Mouse (Mus musculus) liver, embryonic 11.5 days (tissue): ENCODE data around the gene Ddit4. TPM values are rescaled to one million over a fixed set of nuclear protein-coding genes. Genes with fewer than 3 reads are reported as not detected.

Experiments used
- ATAC-seq: fragments of 200-750 bp; cut with Nextera tagmentation; replicated peaks from 2 replicates; pipeline ENCODE4 v1.8.0; 2017; ENCODE audit warnings: moderate number of reproducible peaks, mild to moderate bottlenecking, moderate TSS enrichment, moderate library complexity; ENCODE audit not compliant: low FRiP score
- DNase-seq: peaks from one replicate; pipeline ENCODE4 v3.0.0-alpha.2; 2017; ENCODE audit warnings: low spot score
- H3K27ac ChIP-seq: fragments of 300-500 bp; sonication (generic); 2 replicates; pipeline ENCODE4 v1.5.1; 2014; ENCODE audit warnings: mild to moderate bottlenecking, low read depth, low read length, control low read depth
- H3K27me3 ChIP-seq: fragments of 300-500 bp; sonication (generic); replicated peaks from 2 replicates; pipeline ENCODE4 v1.6.1; 2014; ENCODE audit warnings: low read length, mixed read lengths; ENCODE audit not compliant: control insufficient read depth, insufficient read depth
- H3K36me3 ChIP-seq: fragments of 300-500 bp; sonication (generic); 2 replicates; pipeline ENCODE4 v1.6.1; 2014; ENCODE audit warnings: mild to moderate bottlenecking, low read length, moderate library complexity, mixed read lengths; ENCODE audit not compliant: control insufficient read depth, insufficient read depth
- H3K4me1 ChIP-seq: fragments of 300-500 bp; sonication (generic); replicated peaks from 2 replicates; pipeline ENCODE4 v1.6.1; 2014; ENCODE audit warnings: low read length, mixed read lengths; ENCODE audit not compliant: control insufficient read depth, insufficient read depth
- H3K4me2 ChIP-seq: fragments of 300-500 bp; sonication (generic); 2 replicates; pipeline ENCODE4 v1.6.1; 2014; ENCODE audit warnings: mild to moderate bottlenecking, control low read depth, moderate library complexity
- H3K4me3 ChIP-seq: fragments of 300-500 bp; sonication (generic); 2 replicates; pipeline ENCODE4 v1.5.1; 2014; ENCODE audit warnings: low read depth, low read length, control low read depth
- H3K9ac ChIP-seq: fragments of 300-500 bp; sonication (generic); 2 replicates; pipeline ENCODE4 v1.6.1; 2014; ENCODE audit warnings: low read depth, low read length, control low read depth
- H3K9me3 ChIP-seq: fragments of 300-500 bp; sonication (generic); 2 replicates; pipeline ENCODE4 v1.6.1; 2016; ENCODE audit warnings: low read length, inconsistent platforms, mixed read lengths; ENCODE audit not compliant: control insufficient read depth
- WGBS: fragments of 180-500 bp; shearing (Covaris S2); extraction: QIAGEN DNeasy Blood & Tissue Kit; methylation state at CpG from one replicate; pipeline ENCODE4 v1.1.7; 2014; 5-methylcytosine and 5-hydroxymethylcytosine counted together
- polyA plus RNA-seq: library from polyadenylated mRNA; unstranded; fragments of >200 nt; fragmentation: Nextera tagmentation; extraction: Ambion mirVana; gene quantifications from 2 replicates; pipeline ENCODE4 v1.2.1, GENCODE M21; 2014

The Ddit4 gene
- polyA plus RNA-seq, 1 experiment from 2014 or later: 4.3 TPM

DNA sequence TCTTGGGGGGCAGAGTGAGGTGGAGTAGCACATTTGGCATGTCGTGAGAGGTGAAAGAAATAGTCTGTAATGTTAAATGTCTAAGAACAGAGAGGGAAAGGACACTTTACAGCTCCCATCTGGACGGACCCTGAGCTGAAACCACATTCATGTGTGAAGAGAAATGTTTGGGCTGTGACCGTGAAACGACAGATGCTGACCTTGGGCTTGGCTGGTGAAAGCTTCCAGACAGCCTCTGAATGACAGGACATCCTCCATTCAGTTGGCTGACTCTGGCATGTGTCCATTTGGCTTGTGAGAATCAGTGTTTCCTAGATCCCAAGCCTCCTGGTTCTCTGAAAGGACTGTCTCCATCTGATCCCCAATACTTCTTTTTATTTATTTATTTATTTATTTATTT lies 36.4 kb upstream of the Ddit4 start:
- H3K9ac ChIP-seq: no peak overlapping the region
- H3K4me1 ChIP-seq: no peaks in the 10 kb centered on the region
- H3K36me3 ChIP-seq: peaks cover 40% of the 10 kb centered on the region
- ATAC-seq (no peak), DNase-seq (no peak)
- no peak overlapping the region for H3K4me2 ChIP-seq
- H3K9me3 ChIP-seq: no peaks in the 10 kb centered on the region
- H3K27ac ChIP-seq: no peak overlapping the region
- 89% methylated on average over 4 of the region's 4 CpGs for WGBS
- no peaks in the 10 kb centered on the region for H3K27me3 ChIP-seq
- H3K4me3 ChIP-seq: no peak overlapping the region

DNA sequence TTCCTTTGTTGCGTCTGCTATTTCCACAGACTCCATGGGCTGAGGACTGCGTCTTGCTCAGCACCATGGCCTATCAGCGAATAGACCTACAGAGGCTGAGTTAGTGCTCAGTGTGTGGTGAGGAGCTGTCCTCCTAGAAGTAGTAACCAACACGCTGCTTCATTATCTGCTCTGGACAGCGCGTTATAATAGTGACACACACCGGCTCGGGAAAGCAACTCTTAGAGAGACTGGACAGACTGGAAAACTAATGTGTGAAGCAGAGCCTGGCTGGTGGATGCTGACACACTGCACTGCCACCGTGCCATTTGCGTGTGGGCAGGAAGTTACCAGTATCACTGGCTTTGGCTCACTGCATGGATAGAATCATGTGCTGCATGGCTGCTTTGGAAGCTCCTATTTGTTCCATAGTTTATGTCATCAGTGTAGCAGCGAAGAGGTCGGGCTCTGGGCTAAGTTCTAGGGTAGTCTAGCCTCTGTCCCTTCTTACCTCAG lies 30.8 kb upstream of the Ddit4 start:
- ATAC-seq (0 out of 2 replicates have a peak, but pooled peaks have one; percentile 40), DNase-seq (no peak)
- H3K36me3 ChIP-seq: peaks cover 9% of the 10 kb centered on the region; the same call in 1 of the 2 replicates
- no peak overlapping the region for H3K9ac ChIP-seq
- no peak overlapping the region for H3K4me2 ChIP-seq
- H3K9me3 ChIP-seq: no peaks in the 10 kb centered on the region
- WGBS: 70% methylated on average over 12 of the region's 12 CpGs
- H3K4me1 ChIP-seq: peaks cover 28% of the 10 kb centered on the region
- no peak overlapping the region for H3K4me3 ChIP-seq
- H3K27me3 ChIP-seq: no peaks in the 10 kb centered on the region
- H3K27ac ChIP-seq: no peak overlapping the region

DNA sequence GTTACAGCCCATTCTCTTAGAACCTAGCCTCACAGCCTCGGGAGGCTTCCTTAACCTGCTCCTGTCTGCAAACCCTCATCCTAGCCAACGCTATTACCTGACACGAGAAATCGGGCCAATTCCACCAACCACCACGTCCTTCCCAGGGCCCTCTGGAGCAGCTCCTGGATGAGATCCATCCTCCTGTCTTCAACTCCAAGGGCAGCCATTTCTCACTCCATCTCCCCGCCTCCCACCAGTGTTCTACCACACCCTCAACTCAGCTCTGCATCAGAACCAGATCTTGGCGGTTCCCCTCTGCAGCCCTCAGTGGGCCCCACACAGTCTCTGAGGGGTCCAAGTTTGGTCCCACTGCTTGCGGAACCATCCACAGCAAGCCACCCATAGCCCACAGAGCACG lies 30.2 kb upstream of the Ddit4 start:
- Histone ChIP-seq H3K27ac (peak overlapping the region; percentile 13; the same call in 1 of the 2 replicates), H3K9ac (no peak overlapping the region), H3K9me3 (no peaks in the 10 kb centered on the region), H3K27me3 (no peaks in the 10 kb centered on the region), H3K4me3 (no peak overlapping the region), H3K36me3 (peaks cover 4% of the 10 kb centered on the region; the same call in 1 of the 2 replicates), H3K4me2 (no peak overlapping the region), H3K4me1 (peaks cover 28% of the 10 kb centered on the region)
- 82% methylated on average over 9 of the region's 9 CpGs for WGBS
- DNase-seq: no peak
- ATAC-seq: no peak

DNA sequence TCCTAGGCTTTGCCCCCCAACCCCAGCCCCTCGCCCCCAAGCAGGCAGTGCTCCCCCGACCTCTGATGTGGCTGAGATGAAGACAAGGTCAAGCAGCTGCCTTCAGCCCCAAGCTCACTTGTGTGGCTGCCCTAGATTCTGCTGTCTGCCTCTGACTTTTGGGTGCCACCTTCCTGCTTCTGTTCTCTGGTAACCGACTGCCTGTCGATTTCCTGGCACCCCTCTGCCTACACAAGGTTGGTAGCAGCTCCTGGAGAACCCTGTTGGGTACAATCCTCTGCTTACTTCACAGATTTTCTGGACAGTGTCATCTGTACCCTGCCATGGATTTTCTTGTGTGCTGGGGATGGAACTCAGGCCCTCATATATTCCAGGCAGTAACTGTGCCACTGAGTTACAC lies 29.7 kb upstream of the Ddit4 start:
- Histone ChIP-seq H3K4me1 (peaks cover 28% of the 10 kb centered on the region), H3K36me3 (peaks cover 4% of the 10 kb centered on the region; the same call in 1 of the 2 replicates), H3K9me3 (no peaks in the 10 kb centered on the region), H3K4me2 (no peak overlapping the region; the same call in 1 of the 2 replicates), H3K4me3 (no peak overlapping the region), H3K27ac (peak overlapping the region; percentile 13; the same call in 1 of the 2 replicates), H3K9ac (no peak overlapping the region), H3K27me3 (no peaks in the 10 kb centered on the region)
- ATAC-seq (no peak), DNase-seq (no peak)
- WGBS: 41% methylated on average over 4 of the region's 4 CpGs

DNA sequence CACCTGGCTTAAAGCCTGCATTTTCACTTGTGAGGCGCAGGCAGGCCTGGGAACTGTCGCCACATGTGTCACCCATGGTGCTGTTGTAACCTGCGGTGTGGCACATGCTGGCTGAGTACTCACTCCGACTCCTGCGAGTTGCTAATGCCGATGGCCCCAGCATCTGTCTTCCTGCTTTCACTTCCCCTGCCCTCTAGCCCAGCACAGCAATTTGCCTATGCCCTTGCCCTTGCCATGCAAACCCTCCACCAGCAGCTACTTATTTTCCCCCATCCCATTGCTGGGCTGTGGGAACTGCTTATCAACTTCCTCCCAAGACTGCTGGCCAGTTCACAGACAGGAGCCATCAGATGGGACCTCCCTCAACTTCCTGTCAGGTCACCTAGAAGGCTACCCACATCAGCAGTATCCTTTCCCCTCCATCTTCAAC lies 29.2 kb upstream of the Ddit4 start:
- H3K9me3 ChIP-seq: no peaks in the 10 kb centered on the region
- peaks cover 28% of the 10 kb centered on the region for H3K4me1 ChIP-seq
- no peak overlapping the region for H3K4me3 ChIP-seq
- peak overlapping the region; percentile 25 for H3K27ac ChIP-seq
- 50% methylated on average over 6 of the region's 6 CpGs for WGBS
- ATAC-seq (peak; percentile 13; the same call in 1 of the 2 replicates), DNase-seq (no peak)
- no peak overlapping the region; the same call in none of the 2 replicates for H3K4me2 ChIP-seq
- H3K27me3 ChIP-seq: no peaks in the 10 kb centered on the region
- no peak overlapping the region for H3K9ac ChIP-seq
- H3K36me3 ChIP-seq: 0 out of 2 replicates have a peak, but pooled peaks cover 2% of the 10 kb centered on the region

DNA sequence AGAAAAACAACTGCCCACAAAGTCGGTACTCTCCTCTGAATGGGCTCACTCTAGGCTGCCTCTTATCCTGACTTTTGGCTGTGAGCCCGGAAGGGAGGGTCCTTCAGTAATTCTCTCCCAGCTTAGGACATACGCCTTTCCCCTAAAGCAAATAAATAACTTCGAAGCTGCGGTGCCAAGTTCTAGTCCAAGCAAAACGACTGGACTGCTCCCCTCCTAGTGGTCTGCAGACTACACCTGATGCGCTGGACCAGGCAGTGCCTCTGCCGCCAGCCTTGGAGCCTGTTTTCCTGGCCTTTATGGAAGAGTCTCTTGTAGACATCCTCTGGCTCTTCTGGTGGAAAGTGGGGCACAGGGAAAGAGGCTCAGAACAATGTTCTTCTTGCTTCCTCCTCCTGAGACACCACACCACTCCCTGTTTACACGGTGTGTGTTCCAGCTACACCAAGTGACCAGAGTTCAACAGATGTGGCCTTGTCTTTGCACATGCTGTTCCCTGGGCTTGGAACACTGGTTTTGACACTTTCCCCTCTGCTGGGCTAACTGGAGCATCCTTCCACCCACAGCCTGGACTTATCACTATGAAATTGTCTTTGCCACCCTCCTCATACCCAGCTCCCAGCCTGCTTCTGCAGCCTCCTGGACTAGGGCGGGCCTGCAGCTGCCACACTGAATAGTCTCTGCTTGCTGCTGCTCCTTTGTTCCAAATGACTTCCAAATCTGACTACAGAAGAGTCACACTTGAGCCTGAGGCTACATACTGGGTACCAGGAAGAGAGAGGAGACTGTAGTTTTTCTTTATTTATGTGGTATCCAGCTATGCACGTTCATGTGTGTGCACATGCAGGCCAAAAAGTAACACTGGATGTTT lies 27.5 kb upstream of the Ddit4 start:
- Histone ChIP-seq H3K27ac (no peak overlapping the region), H3K36me3 (0 out of 2 replicates have a peak, but pooled peaks cover 2% of the 10 kb centered on the region), H3K4me1 (peaks cover 40% of the 10 kb centered on the region), H3K4me2 (no peak overlapping the region), H3K27me3 (no peaks in the 10 kb centered on the region), H3K9ac (no peak overlapping the region), H3K9me3 (no peaks in the 10 kb centered on the region), H3K4me3 (no peak overlapping the region)
- DNase-seq (no peak), ATAC-seq (no peak)
- WGBS: 61% methylated on average over 11 of the region's 11 CpGs

DNA sequence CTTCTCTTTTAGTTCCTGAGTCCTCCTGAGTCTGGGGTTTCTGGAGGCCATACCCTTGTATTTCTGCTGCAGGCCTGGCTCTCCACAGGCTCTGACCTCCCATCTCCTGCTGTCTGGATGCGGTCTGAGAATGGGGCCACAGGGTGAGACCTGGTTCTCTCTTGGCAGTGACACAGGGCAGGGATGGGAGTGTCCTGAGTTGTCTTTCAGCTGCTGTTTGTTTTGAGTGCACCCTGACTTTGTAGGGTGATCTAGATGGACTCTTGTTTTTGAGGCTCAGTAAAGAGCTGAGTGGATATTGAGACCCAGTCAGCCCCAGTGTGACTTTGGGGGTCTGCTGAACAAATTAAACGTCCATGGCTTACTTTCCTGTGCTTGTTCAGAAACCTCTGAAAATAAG lies 26.8 kb upstream of the Ddit4 start:
- DNase-seq (no peak), ATAC-seq (no peak)
- Histone ChIP-seq H3K27me3 (no peaks in the 10 kb centered on the region), H3K4me2 (no peak overlapping the region), H3K27ac (no peak overlapping the region; the same call in 1 of the 2 replicates), H3K36me3 (0 out of 2 replicates have a peak, but pooled peaks cover under 1% of the 10 kb centered on the region), H3K9ac (no peak overlapping the region), H3K4me3 (no peak overlapping the region), H3K9me3 (no peaks in the 10 kb centered on the region), H3K4me1 (peaks cover 47% of the 10 kb centered on the region)
- WGBS: 56% methylated on average over 2 of the region's 2 CpGs

DNA sequence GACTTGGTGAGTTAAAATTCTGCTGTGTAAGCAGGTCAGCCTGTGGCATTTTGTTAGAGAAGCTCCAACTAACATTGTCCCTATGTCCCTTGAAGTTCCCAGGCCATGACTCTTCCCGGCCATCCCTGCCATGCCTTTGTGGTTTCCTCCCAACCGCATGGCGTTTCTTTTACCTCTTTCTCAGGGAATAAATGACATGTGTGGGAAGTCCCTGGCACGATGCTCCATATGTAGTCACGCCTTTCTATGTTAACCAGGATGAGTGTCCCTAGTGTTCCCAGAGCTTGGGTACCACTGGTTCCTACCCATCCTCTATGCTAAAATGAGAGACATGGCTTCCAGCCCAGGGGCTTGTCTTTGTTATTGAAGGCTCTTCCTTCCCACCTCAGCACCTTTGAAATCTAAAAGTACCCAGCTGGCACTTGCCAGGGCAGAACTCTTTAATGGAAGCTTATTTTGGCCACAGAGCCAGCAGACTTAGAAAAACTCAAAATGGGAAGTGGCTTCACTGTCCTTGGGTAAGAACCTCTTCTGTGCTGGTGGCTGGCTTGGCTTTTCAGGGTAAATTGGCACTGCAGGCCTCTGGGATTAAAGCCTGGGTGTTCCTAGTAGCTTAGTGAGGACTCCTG lies 26.2 kb upstream of the Ddit4 start:
- H3K4me1 ChIP-seq: peaks cover 50% of the 10 kb centered on the region
- H3K9ac ChIP-seq: no peak overlapping the region
- H3K27ac ChIP-seq: no peak overlapping the region; the same call in 1 of the 2 replicates
- 82% methylated on average over 5 of the region's 5 CpGs for whole genome bisulfite sequencing
- no peak for DNase-seq
- H3K4me2 ChIP-seq: no peak overlapping the region
- H3K27me3 ChIP-seq: no peaks in the 10 kb centered on the region
- no peak for ATAC-seq
- H3K9me3 ChIP-seq: no peaks in the 10 kb centered on the region
- H3K36me3 ChIP-seq: no peaks in the 10 kb centered on the region
- H3K4me3 ChIP-seq: no peak overlapping the region
